Mouse (Mus musculus) testis, adult 2 months (tissue): ENCODE data around the gene Rpl7l1. TPM values are rescaled to one million over a fixed set of nuclear protein-coding genes. Genes with fewer than 3 reads are reported as not detected.
"Not testable (repeated sequence)": the region's sequence is repeated elsewhere in the genome, so short reads cannot be mapped to it uniquely, and the experiment has no call there.

Experiments
- H3K27ac ChIP-seq: fragments of 200-500 bp; 2 replicates; pipeline ENCODE4 v1.5.1; 2012; ENCODE audit warnings: low read depth, low read length; ENCODE audit not compliant: control insufficient read depth, insufficient read depth
- H3K27me3 ChIP-seq: fragments of 200-500 bp; 2 replicates; pipeline ENCODE4 v1.6.1; 2012; ENCODE audit warnings: mild to moderate bottlenecking, low read length, moderate library complexity; ENCODE audit not compliant: control insufficient read depth, insufficient read depth
- H3K36me3 ChIP-seq: fragments of 200-500 bp; 2 replicates; pipeline ENCODE4 v1.6.1; 2012; ENCODE audit warnings: mild to moderate bottlenecking, low read length; ENCODE audit not compliant: control insufficient read depth, insufficient read depth
- H3K4me1 ChIP-seq: fragments of 200-500 bp; 2 replicates; pipeline ENCODE4 v1.6.1; 2012; ENCODE audit warnings: low read length; ENCODE audit not compliant: control insufficient read depth, insufficient read depth
- H3K4me3 ChIP-seq: fragments of 200-500 bp; 2 replicates; pipeline ENCODE4 v1.5.1; 2012; ENCODE audit warnings: low read depth, mild to moderate bottlenecking, low read length, moderate library complexity, mixed read lengths; ENCODE audit not compliant: control insufficient read depth
- CTCF ChIP-seq: fragments of 200-500 bp; IDR thresholded peaks from 2 replicates; pipeline ENCODE4 v1.5.1; 2012; ENCODE audit warnings: low read depth, mild to moderate bottlenecking, inconsistent platforms, low read length, moderate library complexity; ENCODE audit not compliant: control insufficient read depth, insufficient read depth, insufficient replicate concordance
- POLR2A ChIP-seq: fragments of 200-500 bp; IDR thresholded peaks from 2 replicates; pipeline ENCODE4 v1.6.1; 2012; ENCODE audit warnings: low read depth, mild to moderate bottlenecking, inconsistent platforms, low read length, moderate library complexity; ENCODE audit not compliant: control insufficient read depth
- polyA plus RNA-seq: library from polyadenylated mRNA; depleted of rRNA; stranded (reverse); fragments of >200 nt; gene quantifications from 2 replicates; pipeline ENCODE4 v1.2.3, GENCODE M21; 2012

The Rpl7l1 gene
- polyA plus RNA-seq, 1 experiment, result 14.1 TPM

GRCm38 (mm10) chr17:46770546-46770945 is 11.9 kb downstream of the Rpl7l1 start:
- Histone ChIP-seq H3K4me1 (peaks cover 4% of the 10 kb centered on the region), H3K36me3 (no peaks in the 10 kb centered on the region), H3K27me3 (no peaks in the 10 kb centered on the region), H3K4me3 (no peak overlapping the region), H3K27ac (no peak overlapping the region)
- TF ChIP-seq POLR2A (no peak), CTCF (no peak)

- Histone ChIP-seq H3K27ac (no peak overlapping the region), H3K27me3 (no peaks in the 10 kb centered on the region), H3K4me3 (no peak overlapping the region), H3K4me1 (no peaks in the 10 kb centered on the region; the same call in 1 of the 2 replicates), H3K36me3 (no peaks in the 10 kb centered on the region)
- TF ChIP-seq POLR2A (no peak), CTCF (no peak)
Measured at GRCm38 (mm10) chr17:46767868-46768267, 14.6 kb downstream of the Rpl7l1 start.

GRCm38 (mm10) chr17:46764916-46765315 is 17.6 kb downstream of the Rpl7l1 start:
- not testable (repeated sequence) for H3K36me3 ChIP-seq, H3K27ac ChIP-seq, H3K4me1 ChIP-seq, H3K4me3 ChIP-seq, H3K27me3 ChIP-seq

- TF ChIP-seq POLR2A (no peak), CTCF (no peak)
- Histone ChIP-seq H3K27me3 (no peaks in the 10 kb centered on the region), H3K27ac (no peak within 1 kb of the TSS), H3K4me1 (no peaks in the 10 kb centered on the region), H3K36me3 (no peaks in the 10 kb centered on the region), H3K4me3 (no peak within 1 kb of the TSS)
Measured at GRCm38 (mm10) chr17:46763544-46763943, 18.9 kb downstream of the Rpl7l1 start, which contains the start of gene Ptcra. Gene Ptcra (minus strand): TSS chr17:46763712.

- Histone ChIP-seq H3K4me1 (peaks cover 1% of the 10 kb centered on the region; the same call in 1 of the 2 replicates), H3K36me3 (no peaks in the 10 kb centered on the region), H3K27me3 (no peaks in the 10 kb centered on the region), H3K4me3 (no peak overlapping the region), H3K27ac (no peak overlapping the region)
- TF ChIP-seq CTCF (no peak), POLR2A (no peak)
Measured at GRCm38 (mm10) chr17:46758753-46759152, 23.7 kb downstream of the Rpl7l1 start.

GRCm38 (mm10) chr17:46751794-46752556 is 30.5 kb downstream of the Rpl7l1 start, which contains the start of gene Cnpy3:
Gene Cnpy3 (minus strand): TSS chr17:46752214.
- H3K27me3 ChIP-seq, result no peaks in the 10 kb centered on the region
- peak within 1 kb of the TSS; percentile 84 for H3K27ac ChIP-seq
- TF ChIP-seq CTCF (no peak), POLR2A (peak; percentile 73)
- H3K36me3 ChIP-seq, result no peaks in the 10 kb centered on the region
- peak within 1 kb of the TSS; percentile 94 for H3K4me3 ChIP-seq
- H3K4me1 ChIP-seq, result peaks cover 15% of the 10 kb centered on the region

- Histone ChIP-seq H3K4me3 (peak overlapping the region; percentile 94), H3K27ac (peak overlapping the region; percentile 84), H3K27me3 (no peaks in the 10 kb centered on the region), H3K36me3 (no peaks in the 10 kb centered on the region), H3K4me1 (peaks cover 15% of the 10 kb centered on the region)
- TF ChIP-seq CTCF (no peak), POLR2A (no peak)
Measured at GRCm38 (mm10) chr17:46751056-46751793, 31.2 kb downstream of the Rpl7l1 start.

GRCm38 (mm10) chr17:46750580-46750979 is 31.9 kb downstream of the Rpl7l1 start:
- no peaks in the 10 kb centered on the region for H3K27me3 ChIP-seq
- peaks cover 15% of the 10 kb centered on the region for H3K4me1 ChIP-seq
- no peaks in the 10 kb centered on the region for H3K36me3 ChIP-seq
- TF ChIP-seq CTCF, result no peak
- no peak for TF ChIP-seq POLR2A
- no peak overlapping the region for H3K4me3 ChIP-seq
- H3K27ac ChIP-seq, result no peak overlapping the region
